Mouse (Mus musculus) layer of hippocampus, postnatal 10 days (tissue): ENCODE results near the gene Abat. TPM values are rescaled to one million over a fixed set of nuclear protein-coding genes. Genes with fewer than 3 reads are reported as not detected.

Experiments
- DNase-seq, 2 experiments: peaks; one replicate each; pipeline ENCODE4 v3.0.0; 2021; ENCODE audit warnings: low spot score in 2 of 2
- microRNA-seq, 2 experiments: library from miRNA; unstranded; fragments of <30 nt; microRNA quantifications; one replicate each; pipeline ENCODE4 v1.2.0; 2021
- total RNA-seq, 2 experiments: library from RNA; stranded (reverse); gene quantifications; 2 replicates each; pipeline ENCODE4 v1.2.3; 2021

Abat gene
- total RNA-seq, 2 experiments from 2014 or later = 107 to 117 TPM

GRCm38 (mm10) chr16:8669432-8669831 lies 156.2 kb downstream of the Abat start:
- no peak for DNase-seq

GRCm38 (mm10) chr16:8670041-8671035 lies 157.1 kb downstream of the Abat start:
- no peak for DNase-seq

Small RNA genes within 50 kb of the gene (microRNA-seq; reads per million reads assigned to microRNA genes)
- gene Gm22137 = 0 reads per million in 2 experiments

Other genes starting within 250 kb of the Abat start
- gene Tmem114, start 88.3 kb upstream of the Abat start, total RNA-seq = 10 to 100 TPM; 11.3 to 12.0 TPM
- 10 to 100 TPM; 35.8 to 38.8 TPM for gene Mettl22, start 42.6 kb upstream of the Abat start, total RNA-seq
- gene Pmm2, start 124.2 kb downstream of the Abat start, total RNA-seq = 10 to 100 TPM; 32.3 to 32.5 TPM
- 10 to 100 TPM; 10.9 to 11.1 TPM for gene Tmem186, start 124.3 kb downstream of the Abat start, total RNA-seq
- gene Carhsp1, start 158.7 kb downstream of the Abat start, total RNA-seq = 10 to 100 TPM; 21.8 to 22.1 TPM
- not detected for gene Gm5767, start 167.3 kb downstream of the Abat start, total RNA-seq